Mouse (Mus musculus) forebrain, embryonic 11.5 days (tissue): ENCODE results near the gene Gtf2f2. TPM values are rescaled to one million over a fixed set of nuclear protein-coding genes. Genes with fewer than 3 reads are reported as not detected.
A peak's percentile ranks its signal among the peaks of the same experiment; 100 is the strongest.

ENCODE experiments used
- ATAC-seq: fragments of 200-750 bp; cut with Nextera tagmentation; replicated peaks from 2 replicates; pipeline ENCODE4 v1.8.0; 2017; ENCODE audit warnings: moderate TSS enrichment; ENCODE audit not compliant: low FRiP score
- DNase-seq: peaks from one replicate; pipeline ENCODE4 v3.0.0-alpha.2; 2017; ENCODE audit warnings: low spot score
- H3K27ac ChIP-seq: fragments of 300-500 bp; sonication (generic); 2 replicates; pipeline ENCODE4 v1.5.1; 2014; ENCODE audit warnings: low read depth, low read length
- H3K27me3 ChIP-seq: fragments of 300-500 bp; sonication (generic); 2 replicates; pipeline ENCODE4 v1.6.1; 2014; ENCODE audit warnings: mild to moderate bottlenecking, low read length, mixed read lengths; ENCODE audit not compliant: control insufficient read depth, insufficient read depth
- H3K36me3 ChIP-seq: fragments of 300-500 bp; sonication (generic); 2 replicates; pipeline ENCODE4 v1.6.1; 2014; ENCODE audit warnings: mild to moderate bottlenecking, low read length, moderate library complexity, mixed read lengths; ENCODE audit not compliant: control insufficient read depth, insufficient read depth
- H3K4me1 ChIP-seq: fragments of 300-500 bp; sonication (generic); replicated peaks from 2 replicates; pipeline ENCODE4 v1.6.1; 2014; ENCODE audit warnings: low read length, mixed read lengths; ENCODE audit not compliant: control insufficient read depth, insufficient read depth
- H3K4me2 ChIP-seq: fragments of 300-500 bp; sonication (generic); 2 replicates; pipeline ENCODE4 v1.6.1; 2014; ENCODE audit warnings: low read depth, mild to moderate bottlenecking, low read length, moderate library complexity, mixed read lengths; ENCODE audit not compliant: severe bottlenecking
- H3K4me3 ChIP-seq: fragments of 300-500 bp; sonication (generic); 2 replicates; pipeline ENCODE4 v1.5.1; 2014; ENCODE audit warnings: low read depth, low read length
- H3K9ac ChIP-seq: fragments of 300-500 bp; sonication (generic); 2 replicates; pipeline ENCODE4 v1.6.1; 2014; ENCODE audit warnings: low read length
- H3K9me3 ChIP-seq: fragments of 300-500 bp; sonication (generic); 2 replicates; pipeline ENCODE4 v1.6.1; 2016; ENCODE audit warnings: low read length, mixed read lengths; ENCODE audit not compliant: control insufficient read depth
- WGBS: fragments of 180-500 bp; shearing (Covaris S2); extraction: QIAGEN DNeasy Blood & Tissue Kit; methylation state at CpG from one replicate; pipeline ENCODE4 v1.1.7; 2014; 5-methylcytosine and 5-hydroxymethylcytosine counted together
- polyA plus RNA-seq: library from polyadenylated mRNA; unstranded; fragments of >200 nt; fragmentation: Nextera tagmentation; extraction: Ambion mirVana; gene quantifications from 2 replicates; pipeline ENCODE4 v1.2.1, GENCODE M21; 2014

The Gtf2f2 gene
- polyA plus RNA-seq: 57.0 and 59.0 TPM in 2 replicates

- Histone ChIP-seq H3K4me2 (peak within 1 kb of the TSS; percentile 76), H3K4me3 (peak within 1 kb of the TSS; percentile 92), H3K4me1 (peaks cover 2% of the 10 kb centered on the region; the same call in 1 of the 2 replicates), H3K36me3 (no peaks in the 10 kb centered on the region; the same call in 1 of the 2 replicates), H3K27ac (peak within 1 kb of the TSS; percentile 59; the same call in 1 of the 2 replicates), H3K9me3 (no peaks in the 10 kb centered on the region), H3K9ac (peak within 1 kb of the TSS; percentile 89), H3K27me3 (no peaks in the 10 kb centered on the region)
- peak; percentile 91 for ATAC-seq
- 1% methylated on average over 67 of the region's 67 CpGs for whole genome bisulfite sequencing
- peak; percentile 97 for DNase-seq
Observed at GRCm38 (mm10) chr14:76010102-76011061, at the start of gene Gtf2f2. Gene Gtf2f2 (minus strand): TSS chr14:76010865.

DNA sequence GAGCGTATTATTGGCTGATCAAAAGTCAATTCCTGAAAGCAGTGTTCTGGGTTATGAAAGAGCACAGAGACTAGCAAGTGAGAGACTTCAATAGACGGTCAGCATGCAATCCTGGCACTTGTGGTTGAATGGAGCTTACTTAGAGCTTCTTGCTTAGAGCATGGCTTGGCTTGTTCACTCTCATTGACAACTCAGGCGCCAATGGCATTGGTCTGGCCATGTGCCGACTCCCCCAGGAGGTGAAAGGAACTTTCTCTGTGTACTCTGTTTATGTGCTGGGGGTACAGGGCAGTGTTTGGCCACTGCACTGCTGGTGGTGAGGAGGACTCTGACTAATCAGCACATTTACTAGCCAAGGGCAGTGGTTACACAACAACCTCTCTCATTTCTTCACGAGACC is 48.8 kb upstream of the Gtf2f2 start:
- no peaks in the 10 kb centered on the region for H3K4me1 ChIP-seq
- H3K4me3 ChIP-seq: no peak overlapping the region
- H3K4me2 ChIP-seq: no peak overlapping the region
- no peak for DNase-seq
- 78% methylated on average over 5 of the region's 5 CpGs for WGBS
- no peaks in the 10 kb centered on the region for H3K36me3 ChIP-seq
- no peak overlapping the region for H3K9ac ChIP-seq
- no peak for ATAC-seq
- H3K9me3 ChIP-seq: no peaks in the 10 kb centered on the region
- no peak overlapping the region for H3K27ac ChIP-seq
- H3K27me3 ChIP-seq: no peaks in the 10 kb centered on the region

DNA sequence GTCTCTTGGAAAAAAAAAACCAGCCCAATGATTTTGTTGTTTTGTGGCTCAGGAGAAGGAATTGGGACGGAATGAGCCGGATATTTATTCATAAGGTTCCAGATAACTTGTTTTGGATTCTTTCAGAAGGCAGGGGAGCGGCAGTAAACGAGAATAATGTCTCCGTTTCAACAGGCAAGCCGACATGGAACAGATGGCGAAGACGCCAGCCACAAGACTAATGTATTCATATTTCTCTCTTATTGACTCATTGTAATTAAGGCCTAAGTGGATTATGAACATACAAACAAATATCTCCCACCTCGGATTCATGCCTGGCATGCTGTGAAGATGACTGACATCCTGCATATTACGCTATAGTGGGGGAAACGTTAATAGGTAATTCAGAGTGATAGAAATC is 43.1 kb upstream of the Gtf2f2 start:
- no peaks in the 10 kb centered on the region for H3K27me3 ChIP-seq
- no peaks in the 10 kb centered on the region for H3K4me1 ChIP-seq
- no peak overlapping the region for H3K4me2 ChIP-seq
- WGBS: 80% methylated on average over 11 of the region's 11 CpGs
- DNase-seq: no peak
- H3K36me3 ChIP-seq: no peaks in the 10 kb centered on the region
- no peaks in the 10 kb centered on the region for H3K9me3 ChIP-seq
- H3K4me3 ChIP-seq: no peak overlapping the region
- H3K9ac ChIP-seq: no peak overlapping the region
- H3K27ac ChIP-seq: no peak overlapping the region
- no peak for ATAC-seq

- WGBS: 89% methylated on average over 7 of the region's 7 CpGs
- H3K9ac ChIP-seq: no peak overlapping the region
- no peak for ATAC-seq
Observed at GRCm38 (mm10) chr14:76051966-76052365, 41.3 kb upstream of the Gtf2f2 start.

DNA sequence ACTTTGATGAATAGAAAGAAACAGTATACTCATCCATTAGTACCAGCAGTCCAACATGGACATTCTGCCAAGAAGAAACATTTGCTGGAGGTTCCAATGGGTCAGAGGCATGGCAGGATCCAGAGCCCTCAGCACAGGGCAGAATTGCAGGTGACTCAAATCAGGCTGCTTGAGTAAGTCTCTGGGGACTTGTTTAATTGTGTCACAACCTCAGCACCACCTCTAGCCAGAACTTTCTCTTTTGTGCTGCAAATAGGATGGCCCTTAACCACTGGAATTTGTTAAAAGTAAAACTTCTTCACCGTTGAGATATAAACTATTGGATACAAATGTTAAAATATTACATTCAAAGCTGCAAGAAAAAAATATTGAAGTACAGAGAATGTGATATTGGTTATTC is 35.1 kb upstream of the Gtf2f2 start:
- ATAC-seq (no peak), DNase-seq (no peak)
- Histone ChIP-seq H3K4me2 (no peak overlapping the region), H3K36me3 (no peaks in the 10 kb centered on the region), H3K9me3 (no peaks in the 10 kb centered on the region), H3K4me3 (no peak overlapping the region), H3K9ac (no peak overlapping the region), H3K27me3 (no peaks in the 10 kb centered on the region), H3K4me1 (no peaks in the 10 kb centered on the region), H3K27ac (no peak overlapping the region)
- 70% methylated on average over 1 of the region's 1 CpGs for WGBS

More at GRCm38 (mm10) chr14:76051966-76052365, 41.3 kb upstream of the Gtf2f2 start:
- Histone ChIP-seq H3K27ac (no peak overlapping the region), H3K4me3 (no peak overlapping the region), H3K4me2 (no peak overlapping the region), H3K27me3 (no peaks in the 10 kb centered on the region), H3K9me3 (no peaks in the 10 kb centered on the region), H3K4me1 (no peaks in the 10 kb centered on the region), H3K36me3 (no peaks in the 10 kb centered on the region)
- no peak for DNase-seq

DNA sequence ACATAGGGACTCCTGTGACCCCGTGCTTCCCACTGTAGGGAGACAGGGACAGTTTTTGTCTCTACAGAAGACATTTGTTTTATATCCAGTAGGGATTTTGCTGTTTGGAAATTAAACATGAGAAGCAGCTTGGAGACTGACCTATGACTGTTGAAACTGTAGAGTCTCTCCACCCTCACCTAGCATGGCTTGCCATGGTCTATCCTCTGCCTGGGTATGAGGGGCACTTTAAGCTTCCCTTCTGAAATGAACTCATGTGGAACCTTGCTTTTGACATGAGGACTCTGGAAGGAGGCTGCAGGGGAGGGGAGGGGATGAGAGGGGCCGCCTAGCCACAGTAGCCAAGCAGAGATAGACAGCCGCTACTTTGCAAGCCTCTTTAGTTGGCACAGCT is 33.5 kb upstream of the Gtf2f2 start:
- H3K36me3 ChIP-seq: no peaks in the 10 kb centered on the region
- H3K4me2 ChIP-seq: no peak overlapping the region
- H3K27me3 ChIP-seq: no peaks in the 10 kb centered on the region
- ATAC-seq (no peak), DNase-seq (no peak)
- no peak overlapping the region for H3K9ac ChIP-seq
- no peak overlapping the region for H3K4me3 ChIP-seq
- H3K4me1 ChIP-seq: no peaks in the 10 kb centered on the region
- H3K27ac ChIP-seq: no peak overlapping the region
- WGBS: 52% methylated on average over 3 of the region's 3 CpGs
- no peaks in the 10 kb centered on the region for H3K9me3 ChIP-seq

DNA sequence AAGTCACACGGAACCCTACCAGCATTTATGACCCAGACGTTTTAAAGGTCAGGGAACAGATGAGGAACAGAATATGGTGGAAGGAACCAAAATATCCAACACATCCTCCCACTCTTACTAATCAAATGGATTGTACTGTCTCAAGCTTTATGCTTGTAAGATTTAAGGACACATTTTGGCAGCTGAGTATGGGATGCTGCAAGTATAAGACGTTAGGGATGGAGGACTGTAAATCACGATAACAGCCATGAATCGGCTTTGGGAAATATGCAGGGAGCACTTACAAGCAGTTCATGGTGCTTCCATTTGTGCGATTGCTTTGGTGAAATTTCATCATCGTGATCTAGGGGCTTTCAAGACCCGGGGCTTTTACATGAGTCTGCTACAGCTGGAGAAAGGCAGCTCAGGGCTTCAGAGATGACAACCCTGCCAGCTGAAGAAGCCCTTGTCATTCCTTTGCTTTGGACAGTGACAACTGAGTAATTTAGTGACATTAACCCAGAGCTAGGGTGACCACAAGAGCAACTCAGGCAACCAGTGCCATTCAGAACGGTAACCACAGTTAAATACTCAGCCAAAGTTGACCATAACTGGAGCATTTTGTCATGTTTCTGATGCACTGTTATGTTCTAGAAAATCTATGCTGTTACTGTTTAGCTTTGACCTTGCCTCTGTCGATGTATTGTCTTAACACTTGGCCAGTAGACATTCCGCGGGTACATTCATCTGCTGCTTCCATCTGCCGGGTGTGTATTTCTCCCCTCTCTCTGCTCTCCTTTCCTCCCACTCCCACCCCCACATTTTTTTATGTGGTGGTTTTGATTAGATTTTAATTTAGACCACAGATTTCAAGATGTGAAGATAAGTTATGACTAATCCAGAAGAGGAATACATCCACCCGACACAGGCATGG is 32.8 kb upstream of the Gtf2f2 start:
- ATAC-seq (no peak), DNase-seq (no peak)
- Histone ChIP-seq H3K9me3 (no peaks in the 10 kb centered on the region), H3K4me1 (no peaks in the 10 kb centered on the region), H3K4me2 (no peak overlapping the region), H3K27me3 (no peaks in the 10 kb centered on the region), H3K36me3 (no peaks in the 10 kb centered on the region), H3K27ac (no peak overlapping the region), H3K9ac (no peak overlapping the region), H3K4me3 (no peak overlapping the region)
- WGBS: 90% methylated on average over 14 of the region's 14 CpGs

GRCm38 (mm10) chr14:76033221-76033637 is 22.6 kb upstream of the Gtf2f2 start:
- peak; percentile 87 for ATAC-seq
- Histone ChIP-seq H3K4me1 (peaks cover 7% of the 10 kb centered on the region; the same call in 1 of the 2 replicates), H3K4me3 (no peak overlapping the region), H3K4me2 (peak overlapping the region; percentile 26; the same call in 1 of the 2 replicates), H3K27me3 (no peaks in the 10 kb centered on the region), H3K27ac (peak overlapping the region; percentile 79), H3K9me3 (no peaks in the 10 kb centered on the region), H3K9ac (no peak overlapping the region), H3K36me3 (no peaks in the 10 kb centered on the region)
- DNase-seq: peak; percentile 68
- 3% methylated on average over 7 of the region's 7 CpGs for WGBS
